Mouse (Mus musculus): ENCODE measurements around the gene Fam83g. TPM values are rescaled to one million over a fixed set of nuclear protein-coding genes. Genes with fewer than 3 reads are reported as not detected.

Fam83g gene
- polyA plus RNA-seq, 1 experiment: 7.5 TPM

DNA sequence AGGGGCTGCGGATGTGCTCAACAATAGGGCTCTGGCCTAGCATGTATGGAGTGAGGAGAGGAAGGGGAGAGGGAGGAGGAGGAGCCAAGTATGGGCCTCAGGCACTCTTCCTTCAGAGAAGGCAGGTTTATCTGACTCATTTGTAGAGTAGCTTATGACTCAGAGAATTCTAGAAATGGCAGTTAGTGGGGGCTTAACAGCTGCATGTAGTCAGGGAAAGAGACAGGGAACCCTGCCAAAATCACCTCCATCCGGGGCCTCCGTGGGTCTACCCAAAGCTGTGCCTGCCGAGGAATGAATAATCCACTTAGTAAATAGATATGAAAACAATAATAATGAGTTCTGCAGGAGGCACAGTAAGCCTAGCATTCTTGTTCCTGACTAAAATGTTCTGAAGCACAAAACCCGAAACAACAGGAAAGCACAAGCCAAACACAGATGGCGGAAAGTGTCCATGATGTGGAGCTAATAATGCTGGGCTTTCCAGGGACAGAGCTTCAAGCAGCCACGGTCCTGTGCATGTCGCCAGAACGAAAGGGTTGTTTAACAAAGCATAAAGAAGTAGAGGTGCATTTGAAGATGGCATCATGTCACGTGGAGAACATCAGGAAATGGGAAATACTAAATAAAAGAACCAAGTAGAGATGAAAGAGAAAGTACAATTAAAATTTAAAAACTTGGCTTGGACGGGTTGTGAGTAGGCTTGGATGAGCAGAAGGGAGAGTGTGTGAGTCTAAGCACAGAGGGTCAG is 39.1 kb upstream of the Fam83g start:
- no peak for DNase-seq
- WGBS: 32% methylated on average over 11 of the region's 11 CpGs

DNA sequence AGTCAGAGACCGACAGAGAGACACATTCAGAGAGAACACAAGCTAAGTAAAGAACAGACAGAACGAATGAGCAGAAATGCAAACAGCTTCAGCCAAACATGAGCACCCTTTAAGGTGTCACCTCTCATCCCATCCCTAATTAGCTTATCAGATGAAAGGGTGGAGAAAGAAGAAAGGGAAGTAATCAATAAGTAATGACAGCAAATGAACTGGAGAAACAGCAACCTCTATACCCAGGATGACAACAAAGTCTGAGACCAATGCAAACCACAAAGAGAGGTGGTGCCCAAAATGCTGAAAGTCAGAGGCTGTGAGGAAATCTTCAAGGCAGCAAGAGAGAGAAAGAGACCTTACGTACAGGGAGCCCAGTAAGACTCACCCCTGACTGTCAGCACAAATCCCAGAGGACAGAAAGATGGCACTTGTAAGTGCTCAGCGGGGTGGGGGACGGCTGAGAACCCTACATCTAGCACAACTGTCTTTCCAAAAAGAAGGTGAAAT is 38.5 kb upstream of the Fam83g start:
- WGBS: 69% methylated on average over 5 of the region's 5 CpGs
- TF ChIP-seq CTCF (IDR thresholded peaks at IDR 0.05; ENCODE audit: insufficient read depth, low read length) (no peak), POLR2A (IDR thresholded peaks at IDR 0.05; ENCODE audit: borderline replicate concordance, extremely low read depth, low read depth, low read length) (no peak)
- peaks cover 16% of the 10 kb centered on the region for H3K4me1 ChIP-seq (ENCODE audit: control insufficient read depth, insufficient read depth, low read length)
- no peak overlapping the region for H3K4me3 ChIP-seq (replicated peaks; ENCODE audit: extremely low read depth, low read depth, low read length)
- no peak for DNase-seq

More for the DNA sequence above, 39.1 kb upstream of the Fam83g start:
- no peak for TF ChIP-seq CTCF (IDR thresholded peaks at IDR 0.05; ENCODE audit: insufficient read depth, low read length)
- no peak for TF ChIP-seq POLR2A (IDR thresholded peaks at IDR 0.05; ENCODE audit: borderline replicate concordance, extremely low read depth, low read depth, low read length)
- H3K4me1 ChIP-seq (ENCODE audit: control insufficient read depth, insufficient read depth, low read length): peaks cover 16% of the 10 kb centered on the region
- H3K4me3 ChIP-seq (replicated peaks; ENCODE audit: extremely low read depth, low read depth, low read length): peak overlapping the region; percentile 26

DNA sequence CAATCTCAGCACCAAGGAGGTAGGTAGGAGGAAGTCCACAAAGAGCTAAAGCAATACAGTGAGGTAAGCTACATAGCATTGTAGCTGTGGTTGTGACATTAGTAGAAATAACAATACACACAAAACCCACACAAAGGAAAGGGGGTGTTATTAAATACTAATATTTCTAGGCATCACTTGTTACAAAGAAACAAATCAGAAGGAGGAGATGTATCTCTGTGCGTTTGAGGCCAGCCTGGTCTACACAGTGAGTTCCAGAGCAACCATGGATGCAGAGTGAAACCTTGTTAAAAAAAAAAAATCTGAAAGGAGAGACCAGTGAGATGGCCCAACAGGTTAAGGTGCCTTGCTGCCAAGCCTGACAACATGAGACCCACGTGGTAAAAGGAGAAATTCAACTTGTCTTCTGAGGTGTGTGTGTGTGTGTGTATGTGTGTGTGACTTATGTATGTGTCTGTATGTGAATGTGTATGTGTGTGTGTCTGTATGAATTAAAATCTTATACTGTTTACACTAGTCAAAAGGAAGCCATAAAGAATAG is 37.3 kb upstream of the Fam83g start:
- no peak for DNase-seq
- 66% methylated on average over 2 of the region's 2 CpGs for WGBS
- TF ChIP-seq POLR2A (IDR thresholded peaks at IDR 0.05; ENCODE audit: borderline replicate concordance, extremely low read depth, low read depth, low read length) (no peak), CTCF (IDR thresholded peaks at IDR 0.05; ENCODE audit: insufficient read depth, low read length) (no peak)
- H3K4me1 ChIP-seq (ENCODE audit: control insufficient read depth, insufficient read depth, low read length): peaks cover 16% of the 10 kb centered on the region
- H3K4me3 ChIP-seq (replicated peaks; ENCODE audit: extremely low read depth, low read depth, low read length): no peak overlapping the region

DNA sequence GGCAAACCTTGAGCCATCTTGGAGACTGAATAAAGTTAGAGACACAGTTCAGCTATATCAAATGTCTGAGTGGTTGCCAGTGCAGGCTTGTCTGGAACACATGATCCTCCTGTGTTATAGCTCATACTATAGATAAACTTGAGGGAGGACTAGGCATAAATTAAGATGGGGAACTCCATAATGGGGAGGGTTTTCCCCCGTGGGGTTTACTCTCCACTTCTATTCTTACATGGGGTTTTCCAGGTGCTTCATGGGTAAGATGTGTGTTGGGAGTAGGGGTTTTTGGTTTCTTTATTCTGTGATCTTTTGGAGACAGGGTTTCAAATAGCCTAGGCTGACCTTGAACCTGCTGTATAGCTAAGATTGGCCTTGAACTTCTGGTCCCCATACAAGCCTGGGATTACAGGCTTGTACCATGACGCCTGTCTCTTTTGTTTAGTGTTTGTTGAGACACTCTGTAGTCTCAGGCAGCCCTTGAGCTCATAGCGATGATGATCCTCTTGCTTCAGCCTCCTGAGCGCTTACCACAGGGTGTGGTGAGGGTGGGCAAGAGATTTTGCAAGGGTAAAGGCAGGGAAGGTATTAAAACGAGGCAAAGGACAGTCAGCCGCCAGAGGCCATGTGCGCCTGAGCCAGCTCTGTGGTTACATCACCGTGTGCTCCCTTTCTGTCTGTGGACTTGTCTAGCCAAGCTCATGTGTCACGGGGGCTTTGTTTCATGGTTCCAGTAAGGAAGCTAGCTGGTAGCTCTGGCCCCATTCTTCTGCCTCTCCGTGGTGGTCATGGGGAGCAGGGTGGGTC is 36.6 kb upstream of the Fam83g start:
- Histone ChIP-seq H3K4me3 (replicated peaks; ENCODE audit: extremely low read depth, low read depth, low read length) (no peak overlapping the region), H3K4me1 (ENCODE audit: control insufficient read depth, insufficient read depth, low read length) (peaks cover 18% of the 10 kb centered on the region)
- no peak for DNase-seq
- TF ChIP-seq POLR2A (IDR thresholded peaks at IDR 0.05; ENCODE audit: borderline replicate concordance, extremely low read depth, low read depth, low read length) (no peak), CTCF (IDR thresholded peaks at IDR 0.05; ENCODE audit: insufficient read depth, low read length) (no peak)
- 66% methylated on average over 10 of the region's 10 CpGs for WGBS

DNA sequence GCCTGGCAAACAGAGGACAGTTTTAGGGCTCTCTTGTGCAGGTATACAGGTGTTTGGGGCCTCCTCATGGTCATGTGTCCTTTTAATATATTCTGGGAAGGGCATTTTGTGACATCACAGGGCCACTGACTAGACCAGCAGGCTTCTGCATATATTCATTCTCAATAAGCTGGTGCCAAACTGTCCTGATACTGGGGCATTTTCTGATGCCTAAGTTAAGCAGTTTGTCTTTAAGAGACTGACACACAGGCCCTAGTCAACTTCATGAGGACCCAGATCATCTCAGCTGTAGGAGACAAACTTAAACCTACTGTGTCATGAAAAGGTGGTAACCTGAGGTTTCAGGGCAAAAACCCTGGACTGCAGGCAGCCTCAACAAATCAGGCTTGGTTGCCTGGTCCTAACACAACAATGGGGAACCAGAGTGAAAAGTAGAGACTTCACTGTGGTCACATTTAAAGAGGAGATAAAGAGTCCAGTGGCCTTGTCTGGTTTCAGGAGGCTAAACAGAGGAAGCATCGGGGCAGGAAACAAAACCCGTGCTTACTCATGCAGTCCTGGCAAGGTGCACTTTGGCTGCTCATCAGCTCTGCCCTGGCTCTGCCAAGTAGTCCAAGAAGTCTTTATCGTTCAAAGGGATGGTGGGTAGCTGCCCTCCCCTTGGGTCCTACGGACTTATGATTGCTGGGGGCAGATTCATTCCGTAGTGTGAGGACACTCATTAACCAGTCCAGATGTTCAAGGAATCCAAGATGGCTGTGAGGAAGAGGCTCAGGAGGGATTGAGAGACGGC is 35.7 kb upstream of the Fam83g start:
- WGBS: 40% methylated on average over 6 of the region's 6 CpGs
- H3K4me3 ChIP-seq (replicated peaks; ENCODE audit: extremely low read depth, low read depth, low read length): no peak overlapping the region
- DNase-seq: no peak
- TF ChIP-seq CTCF (IDR thresholded peaks at IDR 0.05; ENCODE audit: insufficient read depth, low read length): no peak
- no peak for TF ChIP-seq POLR2A (IDR thresholded peaks at IDR 0.05; ENCODE audit: borderline replicate concordance, extremely low read depth, low read depth, low read length)
- peaks cover 16% of the 10 kb centered on the region for H3K4me1 ChIP-seq (ENCODE audit: control insufficient read depth, insufficient read depth, low read length)

DNA sequence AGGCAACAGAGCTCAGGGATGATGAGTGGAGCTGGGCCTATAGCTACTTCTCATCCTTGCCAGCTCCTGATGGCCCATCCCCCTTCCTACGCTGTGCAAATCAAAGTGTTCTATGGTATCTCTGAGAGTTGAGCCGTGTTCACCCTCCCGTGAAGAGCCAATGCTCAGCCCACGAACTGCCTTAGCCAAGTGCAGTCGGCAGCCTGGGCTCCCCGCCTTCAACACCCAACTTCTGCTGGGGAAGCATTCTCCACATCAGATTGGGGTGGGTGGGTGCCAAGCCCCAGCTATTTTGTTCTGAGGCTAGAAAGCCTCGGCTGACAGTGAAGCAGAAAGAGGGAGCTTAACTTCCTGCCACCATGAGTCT is 35.2 kb upstream of the Fam83g start:
- TF ChIP-seq CTCF (IDR thresholded peaks at IDR 0.05; ENCODE audit: insufficient read depth, low read length) (no peak), POLR2A (IDR thresholded peaks at IDR 0.05; ENCODE audit: borderline replicate concordance, extremely low read depth, low read depth, low read length) (no peak)
- Histone ChIP-seq H3K4me3 (replicated peaks; ENCODE audit: extremely low read depth, low read depth, low read length) (no peak overlapping the region), H3K4me1 (ENCODE audit: control insufficient read depth, insufficient read depth, low read length) (peaks cover 15% of the 10 kb centered on the region)
- no peak for DNase-seq
- WGBS: 81% methylated on average over 7 of the region's 7 CpGs

DNA sequence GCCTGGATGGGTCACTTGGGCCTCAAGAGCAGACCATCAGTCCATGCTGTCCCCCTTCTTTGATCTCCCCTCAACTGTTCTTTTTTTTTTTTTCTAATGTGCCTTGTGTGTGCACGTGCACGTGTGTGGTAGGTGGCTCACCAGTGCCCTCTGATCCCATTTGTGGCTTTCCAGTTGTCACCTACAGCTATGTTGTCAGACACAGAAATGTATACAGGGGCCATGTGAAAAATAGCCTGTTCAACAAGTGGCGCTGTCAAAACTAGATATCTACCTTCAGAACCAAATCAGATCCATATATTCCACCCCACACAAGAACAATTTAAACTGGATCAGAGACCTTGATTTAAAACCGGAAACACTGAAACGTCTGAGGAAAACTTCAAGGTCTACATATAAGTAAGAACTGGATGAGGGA is 34.7 kb upstream of the Fam83g start:
- DNase-seq: no peak
- TF ChIP-seq POLR2A (IDR thresholded peaks at IDR 0.05; ENCODE audit: borderline replicate concordance, extremely low read depth, low read depth, low read length): no peak
- no peak overlapping the region for H3K4me3 ChIP-seq (replicated peaks; ENCODE audit: extremely low read depth, low read depth, low read length)
- 94% methylated on average over 5 of the region's 5 CpGs for WGBS
- peaks cover 15% of the 10 kb centered on the region for H3K4me1 ChIP-seq (ENCODE audit: control insufficient read depth, insufficient read depth, low read length)

DNA sequence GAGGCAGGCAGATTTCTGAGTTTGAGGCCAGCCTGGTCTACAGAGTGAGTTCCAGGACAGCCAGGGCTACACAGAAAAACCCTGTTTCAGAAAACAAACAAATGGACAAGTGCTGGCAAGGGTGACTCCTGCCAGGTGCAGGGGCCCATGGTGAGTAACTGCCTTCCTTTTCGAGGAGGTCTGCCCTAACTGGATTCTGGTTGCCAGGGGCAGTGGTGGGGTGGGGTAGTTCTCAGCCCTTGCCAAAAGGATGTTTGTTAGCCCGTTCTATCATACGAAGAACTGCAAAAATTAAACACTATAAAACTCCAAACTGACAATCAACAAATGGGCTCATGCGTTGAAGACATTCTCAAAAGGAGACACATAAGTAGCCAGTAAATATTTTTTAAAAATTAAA is 34.3 kb upstream of the Fam83g start:
- 64% methylated on average over 4 of the region's 4 CpGs for WGBS
- DNase-seq: no peak
- Histone ChIP-seq H3K4me3 (replicated peaks; ENCODE audit: extremely low read depth, low read depth, low read length) (no peak overlapping the region), H3K4me1 (ENCODE audit: control insufficient read depth, insufficient read depth, low read length) (peaks cover 12% of the 10 kb centered on the region)
- TF ChIP-seq CTCF (IDR thresholded peaks at IDR 0.05; ENCODE audit: insufficient read depth, low read length) (no peak), POLR2A (IDR thresholded peaks at IDR 0.05; ENCODE audit: borderline replicate concordance, extremely low read depth, low read depth, low read length) (no peak)

Data from lung, adult 2 months (tissue).